Comparison of ENCODE assay signal across 22 mouse cellular contexts in genomic region chr16:66000728-66001273, GRCm38 (mm10).
"Had no signal": no experiment of that assay in that cellular context is flagged by ENCODE, and none has a peak within 500 bp of the region (broad histone marks: within the 10 kb centered on the region; RNA-seq: fewer than 3 reads in every experiment).

No protein-coding gene starts in this region.

- DNase-seq: gastrocnemius, adult 2 months; gastrocnemius, postnatal 10 days; gastrocnemius, postnatal 25 days; heart, adult 18-20 months; heart, postnatal 10 days; heart, postnatal 36 days; kidney, adult 18-20 months; kidney, adult 8-10 months; kidney, postnatal 10 days; kidney, postnatal 25 days; kidney, postnatal 4 days had no signal

- H3K4me2 ChIP-seq: heart, embryonic 12.5 days; hindbrain, embryonic 13.5 days; hindbrain, embryonic 15.5 days; limb, embryonic 15.5 days; liver, embryonic 12.5 days had no signal

- H3K27me3 ChIP-seq: heart, embryonic 12.5 days; hindbrain, embryonic 13.5 days; hindbrain, embryonic 15.5 days; limb, embryonic 15.5 days; liver, embryonic 12.5 days had no signal

- H3K9ac ChIP-seq: heart, embryonic 12.5 days; hindbrain, embryonic 13.5 days; hindbrain, embryonic 15.5 days; limb, embryonic 15.5 days; liver, embryonic 12.5 days; liver, embryonic 14.5 days had no signal

- H3K9me3 ChIP-seq: heart, embryonic 10.5 days; heart, embryonic 12.5 days; hindbrain, embryonic 13.5 days; hindbrain, embryonic 15.5 days; limb, embryonic 15.5 days; liver, embryonic 12.5 days had no signal

- H3K27ac ChIP-seq: gastrocnemius, adult 2 months; heart, embryonic 10.5 days; hindbrain, embryonic 13.5 days; hindbrain, embryonic 15.5 days; hindbrain, postnatal 0 days; layer of hippocampus, adult 2 months; left cerebral cortex, adult 2 months; limb, embryonic 15.5 days; liver, embryonic 12.5 days; liver, embryonic 14.5 days had no signal

- H3K4me1 ChIP-seq: hindbrain, embryonic 13.5 days; hindbrain, embryonic 15.5 days; liver, embryonic 12.5 days had no signal

- H3K4me3 ChIP-seq: gastrocnemius, adult 2 months; heart, embryonic 10.5 days; heart, embryonic 12.5 days; hindbrain, embryonic 13.5 days; hindbrain, embryonic 15.5 days; layer of hippocampus, adult 2 months; left cerebral cortex, adult 2 months; limb, embryonic 15.5 days; liver, embryonic 12.5 days had no signal

- ATAC-seq: hindbrain, postnatal 0 days; intestine, embryonic 16.5 days; liver, embryonic 12.5 days had no signal

- H3K36me3 ChIP-seq: heart, embryonic 10.5 days; heart, embryonic 12.5 days; hindbrain, embryonic 13.5 days; hindbrain, embryonic 15.5 days; limb, embryonic 15.5 days; liver, embryonic 12.5 days had no signal
